Mouse (Mus musculus) G1E-ER4 (cell line): ENCODE measurements around the gene Shq1. TPM values are rescaled to one million over a fixed set of nuclear protein-coding genes. Genes with fewer than 3 reads are reported as not detected.

ENCODE experiments used
- GATA1 ChIP-seq: IDR thresholded peaks from one replicate; pipeline ENCODE4 v1.8.0; 2012; ENCODE audit warnings: low read length, inconsistent platforms
- polyA plus RNA-seq: library from polyadenylated mRNA; stranded (reverse); fragments of >175 nt; gene quantifications from 2 replicates; pipeline ENCODE4 v1.2.3, GENCODE M21; 2012

Gene Shq1
- 17.7 and 21.6 TPM in 2 replicates for polyA plus RNA-seq

GRCm38 (mm10) chr6:100670880-100671344 is at the start of gene Shq1:
Shq1 (minus strand) TSS chr6:100671157.
- TF ChIP-seq GATA1 = no peak

- TF ChIP-seq GATA1 = no peak
Measured at GRCm38 (mm10) chr6:100720098-100720501, 49.1 kb upstream of the Shq1 start.

- TF ChIP-seq GATA1 = no peak
Measured at GRCm38 (mm10) chr6:100716817-100717216, 45.9 kb upstream of the Shq1 start.

- no peak for TF ChIP-seq GATA1
Measured at GRCm38 (mm10) chr6:100716152-100716551, 45.2 kb upstream of the Shq1 start.

GRCm38 (mm10) chr6:100715296-100715828 is 44.4 kb upstream of the Shq1 start:
- no peak for TF ChIP-seq GATA1

GRCm38 (mm10) chr6:100710866-100711265 is 39.9 kb upstream of the Shq1 start:
- no peak for TF ChIP-seq GATA1

- no peak for TF ChIP-seq GATA1
Measured at GRCm38 (mm10) chr6:100710170-100710569, 39.2 kb upstream of the Shq1 start.

- no peak for TF ChIP-seq GATA1
Measured at GRCm38 (mm10) chr6:100709483-100709882, 38.5 kb upstream of the Shq1 start.

GRCm38 (mm10) chr6:100708996-100709395 is 38.0 kb upstream of the Shq1 start:
- TF ChIP-seq GATA1 = no peak

- no peak for TF ChIP-seq GATA1
Measured at GRCm38 (mm10) chr6:100708248-100708647, 37.3 kb upstream of the Shq1 start.

GRCm38 (mm10) chr6:100707557-100707956 is 36.6 kb upstream of the Shq1 start:
- TF ChIP-seq GATA1 = no peak

- TF ChIP-seq GATA1 = no peak
Measured at GRCm38 (mm10) chr6:100706861-100707260, 35.9 kb upstream of the Shq1 start.

- no peak for TF ChIP-seq GATA1
Measured at GRCm38 (mm10) chr6:100705366-100705811, 34.4 kb upstream of the Shq1 start.

GRCm38 (mm10) chr6:100704574-100705365 is 33.8 kb upstream of the Shq1 start, which contains the start of gene Gxylt2:
Gxylt2 (plus strand) TSS chr6:100704734.
- no peak for TF ChIP-seq GATA1

- no peak for TF ChIP-seq GATA1
Measured at GRCm38 (mm10) chr6:100704197-100704573, 33.2 kb upstream of the Shq1 start.

- no peak for TF ChIP-seq GATA1
Measured at GRCm38 (mm10) chr6:100700774-100701173, 29.8 kb upstream of the Shq1 start.

- TF ChIP-seq GATA1 = no peak
Measured at GRCm38 (mm10) chr6:100699986-100700385, 29.0 kb upstream of the Shq1 start.
